In genomic region chr2:129338138-129338621, GRCm38 (mm10) we compare ENCODE assay signal across 15 mouse cellular contexts. TPM values are rescaled to one million over a fixed set of nuclear protein-coding genes. Genes with fewer than 3 reads are reported as not detected.
DNase-seq lines count a peak whose midpoint lies in the region; ATAC-seq and TF ChIP-seq lines count a peak whose summit lies in the region.
"Had no signal": no experiment of that assay in that cellular context is flagged by ENCODE, and none has a peak within 500 bp of the region (broad histone marks: within the 10 kb centered on the region; RNA-seq: fewer than 3 reads in every experiment).

No protein-coding gene starts in this region.

- no peaks in the 10 kb centered on the region for H3K4me1 ChIP-seq in heart, embryonic 10.5 days
- no peaks in the 10 kb centered on the region for H3K4me1 ChIP-seq in lung, postnatal 0 days (ENCODE audit: insufficient read depth, low read depth, low read length)
- H3K4me1 ChIP-seq: heart, embryonic 15.5 days; limb, embryonic 15.5 days; midbrain, embryonic 12.5 days; neural tube, embryonic 13.5 days had no signal

- H3K27ac ChIP-seq in heart, embryonic 10.5 days = no peak overlapping the region
- no peak overlapping the region for H3K27ac ChIP-seq in lung, postnatal 0 days (ENCODE audit: low read length)
- H3K27ac ChIP-seq: heart, embryonic 15.5 days; limb, embryonic 15.5 days; midbrain, embryonic 12.5 days; neural tube, embryonic 13.5 days had no signal

- no peaks in the 10 kb centered on the region for H3K27me3 ChIP-seq in heart, embryonic 10.5 days (ENCODE audit: insufficient read depth, poor library complexity, severe bottlenecking)
- H3K27me3 ChIP-seq in lung, postnatal 0 days (replicated peaks; ENCODE audit: insufficient read depth, low read length) = no peaks in the 10 kb centered on the region
- no peaks in the 10 kb centered on the region for H3K27me3 ChIP-seq in splenic B cell, adult 2 months (ENCODE audit: control insufficient read depth, insufficient read depth, low read length, poor library complexity, severe bottlenecking)
- H3K27me3 ChIP-seq: heart, embryonic 15.5 days; limb, embryonic 15.5 days; midbrain, embryonic 12.5 days; neural tube, embryonic 13.5 days had no signal

- TF ChIP-seq CTCF in lung, postnatal 0 days (IDR thresholded peaks at IDR 0.05) = no peak

- no peak overlapping the region for H3K4me3 ChIP-seq in heart, embryonic 10.5 days
- H3K4me3 ChIP-seq in lung, postnatal 0 days (ENCODE audit: low read depth, low read length) = no peak overlapping the region
- H3K4me3 ChIP-seq: heart, embryonic 15.5 days; limb, embryonic 15.5 days; midbrain, embryonic 12.5 days; neural tube, embryonic 13.5 days had no signal

- DNase-seq in heart, adult 11 months = peak; percentile 95
- DNase-seq in heart, embryonic 10.5 days (ENCODE audit: low spot score) = no peak
- peak; percentile 14 for DNase-seq in retina, postnatal 1 day
- DNase-seq in retina, embryonic 14.5 days (ENCODE audit: low spot score) = no peak
- peak; percentile 37 for DNase-seq in lung, postnatal 0 days (ENCODE audit: low spot score)
- peak; percentile 72 for DNase-seq in splenic B cell, adult 2 months (ENCODE audit: low read depth, low spot score)
- DNase-seq in ovary, adult 18-20 months (ENCODE audit: low spot score) = no peak
- no peak for DNase-seq in c-Kit-positive CD71-positive TER-119-positive erythroid progenitor cells, embryonic 14.5 days (ENCODE audit: low spot score)
- DNase-seq: embryo, embryonic 11 days; kidney, postnatal 14 days; layer of hippocampus, postnatal 36 days had no signal

- no peak overlapping the region for H3K4me2 ChIP-seq in lung, postnatal 0 days (replicated peaks; ENCODE audit: low read depth, low read length)
- H3K4me2 ChIP-seq: heart, embryonic 15.5 days; limb, embryonic 15.5 days; midbrain, embryonic 12.5 days; neural tube, embryonic 13.5 days had no signal

- ATAC-seq in lung, postnatal 0 days = peak; percentile 57

- H3K36me3 ChIP-seq in heart, embryonic 10.5 days = no peaks in the 10 kb centered on the region
- H3K36me3 ChIP-seq in lung, postnatal 0 days (ENCODE audit: insufficient read depth, low read length) = no peaks in the 10 kb centered on the region
- H3K36me3 ChIP-seq in splenic B cell, adult 2 months (ENCODE audit: control insufficient read depth, insufficient read depth, low read length, poor library complexity, severe bottlenecking) = no peaks in the 10 kb centered on the region
- H3K36me3 ChIP-seq: heart, embryonic 15.5 days; limb, embryonic 15.5 days; midbrain, embryonic 12.5 days; neural tube, embryonic 13.5 days had no signal

- no peak for TF ChIP-seq EP300 in lung, postnatal 0 days (IDR thresholded peaks at IDR 0.05)

- 63% methylated on average over 6 of the region's 6 CpGs for WGBS in heart, embryonic 10.5 days
- 51% methylated on average over 6 of the region's 6 CpGs for WGBS in lung, postnatal 0 days

- H3K9ac ChIP-seq in lung, postnatal 0 days (replicated peaks; ENCODE audit: low read depth) = no peak overlapping the region
- H3K9ac ChIP-seq: heart, embryonic 15.5 days; limb, embryonic 15.5 days; midbrain, embryonic 12.5 days; neural tube, embryonic 13.5 days had no signal

- no peaks in the 10 kb centered on the region for H3K9me3 ChIP-seq in heart, embryonic 10.5 days
- no peaks in the 10 kb centered on the region for H3K9me3 ChIP-seq in lung, postnatal 0 days (ENCODE audit: low read length)
- H3K9me3 ChIP-seq: heart, embryonic 15.5 days; limb, embryonic 15.5 days had no signal

RNA-seq across cellular contexts. Expression of gene Il1a, which starts 28.4 kb away (rescaled TPM):
- 0.24 TPM in 1 of 2 replicates, not detected in the other for polyA plus RNA-seq in heart, embryonic 10.5 days (2016; fragmentation: Nextera tagmentation; extraction: Ambion mirVana)
- 0.66 and 4.5 TPM in 2 replicates for polyA plus RNA-seq in lung, postnatal 0 days (2015; fragmentation: Nextera tagmentation; extraction: Ambion mirVana)
- polyA plus RNA-seq: midbrain, embryonic 12.5 days had no signal

RNA-seq across cellular contexts. Expression of gene Il1b, which starts 32.8 kb away (rescaled TPM):
- not detected in 2 replicates for polyA plus RNA-seq in heart, embryonic 10.5 days (2016; fragmentation: Nextera tagmentation; extraction: Ambion mirVana)
- polyA plus RNA-seq in lung, postnatal 0 days (2015; fragmentation: Nextera tagmentation; extraction: Ambion mirVana) = 5.0 and 12.4 TPM in 2 replicates
- polyA plus RNA-seq: midbrain, embryonic 12.5 days had no signal

RNA-seq across cellular contexts. Expression of gene Ckap2l, which starts 41.2 kb away (rescaled TPM):
- polyA plus RNA-seq in heart, embryonic 10.5 days (2016; fragmentation: Nextera tagmentation; extraction: Ambion mirVana) = 48.4 and 50.4 TPM in 2 replicates
- polyA plus RNA-seq in lung, postnatal 0 days (2015; fragmentation: Nextera tagmentation; extraction: Ambion mirVana) = 2.6 and 3.2 TPM in 2 replicates

Comparison
In these comparisons a context has a peak if more than half of its experiments do, and no peak if none do; other contexts are left out.
1. DNase-seq: peak in heart, adult 11 months (single experiment), retina, postnatal 1 day (single experiment), lung, postnatal 0 days (single experiment) and splenic B cell, adult 2 months (single experiment); none in heart, embryonic 10.5 days (single experiment), retina, embryonic 14.5 days (single experiment), ovary, adult 18-20 months (single experiment) and c-Kit-positive CD71-positive TER-119-positive erythroid progenitor cells, embryonic 14.5 days (single experiment).
2. RNA of gene Ckap2l, which starts 41.2 kb away (polyA plus RNA-seq): 48.4 to 50.4 TPM in heart, embryonic 10.5 days; 2.6 to 3.2 TPM in lung, postnatal 0 days; every median in the first group is over 10 times any median in the second.